In genomic region chr4:21674691-21675090, GRCm38 (mm10) we compare ENCODE assay signal across 1 mouse cellular context.
TF ChIP-seq lines count a peak whose summit lies in the region.

No protein-coding gene starts in this region.

TF ChIP-seq in CH12.LX, 34 proteins besides CTCF, POLR2A, EP300 and RAD21 (continued from another document):
- TF ChIP-seq UBTF (IDR thresholded peaks at IDR 0.05; ENCODE audit: low read depth, low read length) = no peak
- no peak for TF ChIP-seq MXI1 (IDR thresholded peaks at IDR 0.05; ENCODE audit: low read depth, low read length)
- no peak for TF ChIP-seq MAZ (IDR thresholded peaks at IDR 0.05; ENCODE audit: low read depth, low read length)
- no peak for TF ChIP-seq IRF4 (IDR thresholded peaks at IDR 0.05; ENCODE audit: low read depth, low read length)
